Mouse (Mus musculus) neural tube, embryonic 12.5 days (tissue): ENCODE data around the gene Ptpra. TPM values are rescaled to one million over a fixed set of nuclear protein-coding genes. Genes with fewer than 3 reads are reported as not detected.
A peak's percentile ranks its signal among the peaks of the same experiment; 100 is the strongest.

Experiments
- ATAC-seq: fragments of 200-750 bp; cut with Nextera tagmentation; 2 replicates; pipeline ENCODE4 v1.8.0; 2017; ENCODE audit warnings: low read depth, mild to moderate bottlenecking, moderate TSS enrichment, moderate library complexity; ENCODE audit not compliant: low FRiP score
- H3K27ac ChIP-seq: fragments of 300-500 bp; sonication (generic); 2 replicates; pipeline ENCODE4 v1.5.1; 2016
- H3K27me3 ChIP-seq: fragments of 300-500 bp; sonication (generic); replicated peaks from 2 replicates; pipeline ENCODE4 v1.6.1; 2016; ENCODE audit warnings: mild to moderate bottlenecking
- H3K36me3 ChIP-seq: fragments of 300-500 bp; sonication (generic); 2 replicates; pipeline ENCODE4 v1.6.1; 2016; ENCODE audit warnings: mild to moderate bottlenecking
- H3K4me1 ChIP-seq: fragments of 300-500 bp; sonication (generic); 2 replicates; pipeline ENCODE4 v1.6.1; 2016
- H3K4me2 ChIP-seq: fragments of 300-500 bp; sonication (generic); replicated peaks from 2 replicates; pipeline ENCODE4 v1.6.1; 2016; ENCODE audit warnings: mild to moderate bottlenecking
- H3K4me3 ChIP-seq: fragments of 300-500 bp; sonication (generic); 2 replicates; pipeline ENCODE4 v1.5.1; 2016
- H3K9ac ChIP-seq: fragments of 300-500 bp; sonication (generic); 2 replicates; pipeline ENCODE4 v1.6.1; 2016; ENCODE audit warnings: mild to moderate bottlenecking
- H3K9me3 ChIP-seq: fragments of 300-500 bp; sonication (generic); 2 replicates; pipeline ENCODE4 v1.6.1; 2016; ENCODE audit warnings: mild to moderate bottlenecking
- WGBS: fragments of 180-500 bp; shearing (Covaris S2); methylation state at CpG from one replicate; pipeline ENCODE4 v1.1.7; 2016; 5-methylcytosine and 5-hydroxymethylcytosine counted together
- polyA plus RNA-seq: library from polyadenylated mRNA; unstranded; fragments of >200 nt; fragmentation: Nextera tagmentation; extraction: Ambion mirVana; gene quantifications from 2 replicates; pipeline ENCODE4 v1.2.1, GENCODE M21; 2016

Ptpra gene
- 114 and 124 TPM in 2 replicates for polyA plus RNA-seq

GRCm38 (mm10) chr2:130449794-130450433 is at the start of gene Ptpra:
TSS of gene Ptpra (plus strand) at chr2:130450278.
- under 1% methylated on average over 50 of the region's 50 CpGs for WGBS
- peak; percentile 97 for ATAC-seq
- H3K4me1 ChIP-seq: peaks cover 12% of the 10 kb centered on the region
- H3K4me2 ChIP-seq: peak within 1 kb of the TSS; percentile 83
- peak within 1 kb of the TSS; percentile 83 for H3K9ac ChIP-seq
- no peaks in the 10 kb centered on the region; the same call in 1 of the 2 replicates for H3K36me3 ChIP-seq
- H3K27ac ChIP-seq: peak within 1 kb of the TSS; percentile 66; the same call in 1 of the 2 replicates
- peak within 1 kb of the TSS; percentile 89 for H3K4me3 ChIP-seq
- 0 out of 2 replicates have a peak, but pooled peaks cover 6% of the 10 kb centered on the region for H3K27me3 ChIP-seq
- no peaks in the 10 kb centered on the region for H3K9me3 ChIP-seq

- H3K4me2 ChIP-seq: no peak overlapping the region
Measured at GRCm38 (mm10) chr2:130401891-130402290, 48.2 kb upstream of the Ptpra start.

GRCm38 (mm10) chr2:130404939-130405338 is 45.1 kb upstream of the Ptpra start, which contains the start of the genes Gm28372 and 1700020A23Rik:
TSS of gene Gm28372 (plus strand) at chr2:130405239.
TSS of gene 1700020A23Rik (plus strand) at chr2:130405259.
- Histone ChIP-seq H3K4me1 (no peaks in the 10 kb centered on the region), H3K4me3 (no peak within 1 kb of the TSS), H3K9ac (no peak within 1 kb of the TSS), H3K9me3 (no peaks in the 10 kb centered on the region), H3K27ac (no peak within 1 kb of the TSS), H3K4me2 (no peak within 1 kb of the TSS), H3K27me3 (no peaks in the 10 kb centered on the region), H3K36me3 (no peaks in the 10 kb centered on the region)
- WGBS: 93% methylated on average over 1 of the region's 1 CpGs
- no peak for ATAC-seq

More at GRCm38 (mm10) chr2:130401891-130402290, 48.2 kb upstream of the Ptpra start:
- Histone ChIP-seq H3K36me3 (no peaks in the 10 kb centered on the region), H3K27me3 (peaks cover 7% of the 10 kb centered on the region; the same call in 1 of the 2 replicates), H3K9ac (no peak overlapping the region), H3K9me3 (no peaks in the 10 kb centered on the region), H3K4me1 (peaks cover 10% of the 10 kb centered on the region; the same call in 1 of the 2 replicates), H3K4me3 (no peak overlapping the region), H3K27ac (no peak overlapping the region)
- no peak for ATAC-seq
- WGBS: 86% methylated on average over 4 of the region's 4 CpGs

- H3K9ac ChIP-seq: no peak within 1 kb of the TSS
- H3K4me2 ChIP-seq: no peak within 1 kb of the TSS
- no peaks in the 10 kb centered on the region for H3K4me1 ChIP-seq
- WGBS: 83% methylated on average over 2 of the region's 2 CpGs
- H3K9me3 ChIP-seq: no peaks in the 10 kb centered on the region
- no peak for ATAC-seq
- no peak within 1 kb of the TSS for H3K4me3 ChIP-seq
- no peaks in the 10 kb centered on the region for H3K36me3 ChIP-seq
- H3K27ac ChIP-seq: no peak within 1 kb of the TSS
- no peaks in the 10 kb centered on the region for H3K27me3 ChIP-seq
Measured at GRCm38 (mm10) chr2:130406178-130406577, 43.9 kb upstream of the Ptpra start, which contains the start of gene Tmem239. TSS of gene Tmem239 (plus strand) at chr2:130406478.

- whole genome bisulfite sequencing: 28% methylated on average over 6 of the region's 6 CpGs
Measured at GRCm38 (mm10) chr2:130408194-130408593, 41.9 kb upstream of the Ptpra start.

GRCm38 (mm10) chr2:130411558-130412495 is 38.3 kb upstream of the Ptpra start:
- Histone ChIP-seq H3K27me3 (no peaks in the 10 kb centered on the region), H3K36me3 (no peaks in the 10 kb centered on the region), H3K27ac (no peak overlapping the region), H3K4me2 (no peak overlapping the region), H3K9me3 (no peaks in the 10 kb centered on the region), H3K4me3 (no peak overlapping the region), H3K9ac (no peak overlapping the region), H3K4me1 (peaks cover 6% of the 10 kb centered on the region; the same call in 1 of the 2 replicates)
- WGBS: 39% methylated on average over 16 of the region's 16 CpGs
- peak; percentile 87 for ATAC-seq

More at GRCm38 (mm10) chr2:130408194-130408593, 41.9 kb upstream of the Ptpra start:
- Histone ChIP-seq H3K4me1 (peaks cover 6% of the 10 kb centered on the region; the same call in 1 of the 2 replicates), H3K9ac (0 out of 2 replicates have a peak overlapping the region, but pooled peaks have one; percentile 10), H3K4me3 (no peak overlapping the region), H3K9me3 (no peaks in the 10 kb centered on the region), H3K27ac (no peak overlapping the region), H3K27me3 (no peaks in the 10 kb centered on the region), H3K4me2 (no peak overlapping the region), H3K36me3 (no peaks in the 10 kb centered on the region)
- no peak for ATAC-seq

GRCm38 (mm10) chr2:130412775-130413174 is 37.3 kb upstream of the Ptpra start:
- Histone ChIP-seq H3K4me1 (peaks cover 6% of the 10 kb centered on the region; the same call in 1 of the 2 replicates), H3K4me2 (no peak overlapping the region), H3K27me3 (no peaks in the 10 kb centered on the region), H3K9ac (no peak overlapping the region), H3K9me3 (no peaks in the 10 kb centered on the region), H3K27ac (no peak overlapping the region), H3K36me3 (no peaks in the 10 kb centered on the region), H3K4me3 (no peak overlapping the region)
- WGBS: 84% methylated on average over 3 of the region's 3 CpGs
- ATAC-seq: no peak

GRCm38 (mm10) chr2:130414094-130414856 is 35.8 kb upstream of the Ptpra start:
- no peak overlapping the region for H3K4me3 ChIP-seq
- H3K27me3 ChIP-seq: no peaks in the 10 kb centered on the region
- H3K9ac ChIP-seq: no peak overlapping the region
- H3K4me1 ChIP-seq: peaks cover 6% of the 10 kb centered on the region; the same call in 1 of the 2 replicates
- H3K27ac ChIP-seq: no peak overlapping the region
- H3K36me3 ChIP-seq: peaks cover 9% of the 10 kb centered on the region; the same call in 1 of the 2 replicates
- no peak overlapping the region for H3K4me2 ChIP-seq
- no peak for ATAC-seq
- WGBS: 79% methylated on average over 6 of the region's 6 CpGs
- no peaks in the 10 kb centered on the region for H3K9me3 ChIP-seq

GRCm38 (mm10) chr2:130421781-130422620 is 28.1 kb upstream of the Ptpra start:
- H3K27ac ChIP-seq: no peak overlapping the region

GRCm38 (mm10) chr2:130423397-130424125 is 26.5 kb upstream of the Ptpra start:
- Histone ChIP-seq H3K4me1 (peaks cover 22% of the 10 kb centered on the region), H3K27me3 (no peaks in the 10 kb centered on the region)
- ATAC-seq: peak; percentile 80

More at GRCm38 (mm10) chr2:130421781-130422620, 28.1 kb upstream of the Ptpra start:
- Histone ChIP-seq H3K9ac (no peak overlapping the region), H3K27me3 (no peaks in the 10 kb centered on the region), H3K4me2 (no peak overlapping the region), H3K4me3 (no peak overlapping the region), H3K36me3 (peaks cover 9% of the 10 kb centered on the region; the same call in 1 of the 2 replicates), H3K9me3 (no peaks in the 10 kb centered on the region), H3K4me1 (peaks cover 22% of the 10 kb centered on the region)
- 96% methylated on average over 26 of the region's 26 CpGs for WGBS
- no peak for ATAC-seq

More at GRCm38 (mm10) chr2:130423397-130424125, 26.5 kb upstream of the Ptpra start:
- H3K4me3 ChIP-seq: peak overlapping the region; percentile 76
- 17% methylated on average over 49 of the region's 49 CpGs for WGBS
- peak overlapping the region; percentile 70; the same call in 1 of the 2 replicates for H3K27ac ChIP-seq
- peak overlapping the region; percentile 67 for H3K9ac ChIP-seq
- H3K36me3 ChIP-seq: peaks cover 6% of the 10 kb centered on the region; the same call in 1 of the 2 replicates
- peak overlapping the region; percentile 72 for H3K4me2 ChIP-seq
- no peaks in the 10 kb centered on the region for H3K9me3 ChIP-seq
